Mouse (Mus musculus) ES-E14 (cell line): Measurements from ENCODE around the gene Slc16a3.

Experiments used
- CHD2 ChIP-seq: IDR thresholded peaks from 2 replicates; pipeline ENCODE4 v1.6.1; 2014; ENCODE audit warnings: mild to moderate bottlenecking, low read depth, low read length, inconsistent platforms
- HCFC1 ChIP-seq: IDR thresholded peaks from 2 replicates; pipeline ENCODE4 v1.6.1; 2012; ENCODE audit warnings: low read length, inconsistent platforms, borderline replicate concordance; ENCODE audit not compliant: insufficient read depth
- MAFK ChIP-seq: IDR thresholded peaks from 2 replicates; pipeline ENCODE4 v1.6.1; 2014; ENCODE audit warnings: mild to moderate bottlenecking, low read depth, low read length, inconsistent platforms; ENCODE audit not compliant: insufficient read depth
- ZC3H11A ChIP-seq: IDR thresholded peaks from 2 replicates; pipeline ENCODE4 v1.6.1; 2012; ENCODE audit warnings: low read depth, mild to moderate bottlenecking, inconsistent platforms, low read length, borderline replicate concordance
- ZNF384 ChIP-seq: IDR thresholded peaks from 2 replicates; pipeline ENCODE4 v1.6.1; 2012; ENCODE audit warnings: low read depth, low read length, inconsistent platforms

GRCm38 (mm10) chr11:120939712-120940341 lies 8.5 kb upstream of the Slc16a3 start:
- no peak for TF ChIP-seq MAFK
- TF ChIP-seq ZNF384, result no peak
- no peak for TF ChIP-seq CHD2
- TF ChIP-seq HCFC1, result no peak
- TF ChIP-seq ZC3H11A, result no peak
